Mouse (Mus musculus) myocyte (in vitro differentiated cells): ENCODE data around the gene Svbp. TPM values are rescaled to one million over a fixed set of nuclear protein-coding genes. Genes with fewer than 3 reads are reported as not detected.

Source experiments
- H3K27me3 ChIP-seq: one replicate; pipeline ENCODE4 v1.6.1; 2011; ENCODE audit not compliant: control insufficient read depth, insufficient read depth, insufficient read length
- H3K36me3 ChIP-seq: one replicate; pipeline ENCODE4 v1.6.1; 2011; ENCODE audit not compliant: control insufficient read depth, insufficient read depth
- H3K4me2 ChIP-seq: one replicate; pipeline ENCODE4 v1.6.1; 2011; ENCODE audit warnings: low read depth, control low read depth
- H3K4me3 ChIP-seq: one replicate; pipeline ENCODE4 v1.5.1; 2011; ENCODE audit warnings: mild to moderate bottlenecking, control low read depth, moderate library complexity
- H3K79me2 ChIP-seq: one replicate; pipeline ENCODE4 v1.6.1; 2011; ENCODE audit not compliant: control insufficient read depth, insufficient read depth
- H3ac ChIP-seq: one replicate; pipeline ENCODE4 v1.6.1; 2011; ENCODE audit not compliant: control insufficient read depth, insufficient read length
- CEBPB ChIP-seq: IDR thresholded peaks from 2 replicates; pipeline ENCODE4 v1.6.1; 2011; ENCODE audit warnings: mild to moderate bottlenecking, moderate library complexity; ENCODE audit not compliant: poor library complexity, insufficient read depth, severe bottlenecking
- E2F4 ChIP-seq: IDR thresholded peaks from one replicate; pipeline ENCODE4 v1.6.1; 2011; ENCODE audit warnings: mild to moderate bottlenecking, control low read depth, moderate library complexity; ENCODE audit not compliant: insufficient read depth
- MAX ChIP-seq: IDR thresholded peaks from one replicate; pipeline ENCODE4 v1.6.1; 2011; ENCODE audit warnings: low read depth, mild to moderate bottlenecking, control low read depth
- MYOD1 ChIP-seq, 3 experiments: IDR thresholded peaks; one replicate each; pipeline ENCODE4 v1.6.1; 2011; ENCODE audit warnings: control low read depth in 2 of 3, low read depth in 2 of 3, mild to moderate bottlenecking in 2 of 3, moderate library complexity in 1 of 3; ENCODE audit not compliant: insufficient read length in 2 of 3, control insufficient read depth in 1 of 3
- MYOG ChIP-seq, 3 experiments: IDR thresholded peaks; one replicate each; pipeline ENCODE4 v1.6.1; 2011; ENCODE audit warnings: control low read depth in 2 of 3, low read depth in 2 of 3, mild to moderate bottlenecking in 2 of 3; ENCODE audit not compliant: insufficient read length in 2 of 3, control insufficient read depth in 1 of 3, insufficient read depth in 1 of 3
- POLR2A ChIP-seq: IDR thresholded peaks from one replicate; pipeline ENCODE4 v1.6.1; 2011; ENCODE audit warnings: low read depth, mild to moderate bottlenecking, control low read depth, moderate library complexity; ENCODE audit not compliant: insufficient read length
- POLR2AphosphoS2 ChIP-seq: IDR thresholded peaks from one replicate; pipeline ENCODE4 v1.6.1; 2011; ENCODE audit warnings: low read depth, control low read depth; ENCODE audit not compliant: insufficient read length
- REST ChIP-seq: IDR thresholded peaks from one replicate; pipeline ENCODE4 v1.6.1; 2011; ENCODE audit warnings: mild to moderate bottlenecking, control low read depth, moderate library complexity; ENCODE audit not compliant: insufficient read depth, insufficient read length
- SRF ChIP-seq: IDR thresholded peaks from one replicate; pipeline ENCODE4 v1.6.1; 2011; ENCODE audit warnings: low read depth; ENCODE audit not compliant: control insufficient read depth, insufficient read length
- TCF12 ChIP-seq: IDR thresholded peaks from one replicate; pipeline ENCODE4 v1.6.1; 2011; ENCODE audit warnings: mild to moderate bottlenecking, control low read depth; ENCODE audit not compliant: poor library complexity, insufficient read depth, severe bottlenecking
- TCF3 ChIP-seq: IDR thresholded peaks from one replicate; pipeline ENCODE4 v1.6.1; 2011; ENCODE audit warnings: low read depth, control low read depth; ENCODE audit not compliant: insufficient read length
- USF1 ChIP-seq: IDR thresholded peaks from one replicate; pipeline ENCODE4 v1.6.1; 2011; ENCODE audit warnings: low read depth, mild to moderate bottlenecking, control low read depth, moderate library complexity
- polyA plus RNA-seq: library from polyadenylated mRNA; unstranded; fragments of >200 nt; fragmentation: generic; extraction: Trizol; gene quantifications from one replicate; pipeline ENCODE4 v1.2.1, GENCODE M21; 2012; ENCODE audit warnings: missing spikeins

Svbp gene
- polyA plus RNA-seq, 1 experiment, result 241 TPM

DNA sequence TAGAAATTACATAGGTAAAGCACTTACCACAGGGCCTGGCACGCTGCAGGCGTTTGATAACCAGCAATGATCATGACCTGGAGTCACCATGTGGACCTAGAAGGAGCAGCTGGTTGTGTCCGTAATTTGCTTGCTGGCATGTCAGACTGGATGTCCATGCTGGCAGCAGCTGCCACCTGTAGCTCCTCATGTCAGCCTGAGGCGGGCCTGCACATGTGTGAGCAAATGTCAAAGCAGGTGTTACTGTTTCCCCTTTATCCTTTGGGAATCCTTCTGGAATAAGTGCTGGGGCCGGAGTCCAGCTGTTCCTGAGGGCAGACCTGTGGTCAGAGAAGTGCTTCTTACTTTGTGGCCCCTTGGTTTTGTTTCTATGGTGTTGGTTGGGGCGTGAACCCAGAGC, 3.0 kb downstream of the Svbp start:
- TF ChIP-seq POLR2A (peak; percentile 38), MYOG (IDR thresholded peaks at IDR 0.05; ENCODE audit: control insufficient read depth in 1 of 3, insufficient read depth in 1 of 3, insufficient read length in 2 of 3, low read depth in 2 of 3) (peak; percentile 94 to 99 (median 98)), CEBPB (no peak), TCF12 (peak; percentile 99), TCF3 (peak; percentile 99), MYOD1 (IDR thresholded peaks at IDR 0.05; ENCODE audit: control insufficient read depth in 1 of 3, insufficient read length in 2 of 3, low read depth in 2 of 3) (peak; percentile 97 to 99 (median 98)), REST (no peak), E2F4 (no peak), USF1 (no peak)
- peaks cover 6% of the 10 kb centered on the region for H3K36me3 ChIP-seq
- H3K4me2 ChIP-seq, result peak overlapping the region; percentile 34
- no peak overlapping the region for H3ac ChIP-seq
- H3K27me3 ChIP-seq, result no peaks in the 10 kb centered on the region
- H3K4me3 ChIP-seq, result no peak overlapping the region
- H3K79me2 ChIP-seq, result peaks cover 11% of the 10 kb centered on the region

DNA sequence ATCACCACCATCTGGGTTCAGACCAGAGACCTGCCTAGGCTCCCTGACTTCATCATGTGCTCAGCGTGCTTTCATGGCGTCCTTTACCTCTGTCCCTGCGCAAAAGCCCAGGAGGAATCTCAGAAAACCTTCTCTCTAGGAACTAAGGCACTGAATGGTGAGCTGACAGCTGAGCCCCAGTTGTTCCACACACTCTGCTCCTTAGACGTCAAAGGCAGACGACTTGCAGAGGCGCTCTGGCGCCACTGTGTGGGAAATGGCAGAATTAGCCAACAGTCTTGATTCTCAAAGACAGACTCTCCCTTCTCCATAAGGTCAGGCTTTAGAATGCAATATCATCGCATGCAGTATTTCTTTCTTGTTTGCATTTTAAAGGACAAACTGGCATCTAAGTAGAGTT, 9.6 kb downstream of the Svbp start:
- Histone ChIP-seq H3K4me2 (no peak overlapping the region), H3K36me3 (peaks cover 6% of the 10 kb centered on the region), H3K4me3 (no peak overlapping the region), H3ac (no peak overlapping the region), H3K27me3 (no peaks in the 10 kb centered on the region), H3K79me2 (no peaks in the 10 kb centered on the region)
- TF ChIP-seq MYOD1 (IDR thresholded peaks at IDR 0.05; ENCODE audit: control insufficient read depth in 1 of 3, insufficient read length in 2 of 3, low read depth in 2 of 3), result peak; percentile 61 to 77 (median 74)
- TF ChIP-seq TCF3, result no peak
- peak; percentile 35 to 90 (median 82) for TF ChIP-seq MYOG (IDR thresholded peaks at IDR 0.05; ENCODE audit: control insufficient read depth in 1 of 3, insufficient read depth in 1 of 3, insufficient read length in 2 of 3, low read depth in 2 of 3)

DNA sequence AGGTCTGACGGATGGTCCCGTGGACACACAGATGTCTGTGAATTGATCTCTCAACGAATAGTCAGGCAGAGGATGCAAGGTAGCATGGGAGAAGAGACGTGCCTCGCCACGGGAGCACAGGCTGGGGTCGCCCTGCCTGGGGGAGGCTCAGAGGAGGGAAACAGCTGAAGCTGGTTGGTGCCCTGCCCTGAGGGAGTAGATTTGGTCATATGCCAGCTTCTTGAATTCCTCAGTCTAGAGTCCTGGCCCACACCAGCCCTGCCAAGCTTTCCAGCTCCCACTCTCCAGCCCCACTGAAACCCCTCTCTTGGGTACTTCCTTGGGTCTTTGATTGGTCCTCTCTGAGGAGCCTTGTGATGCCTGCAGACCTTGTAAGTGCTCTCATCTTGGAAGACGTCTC, 21.6 kb downstream of the Svbp start:
- TF ChIP-seq MYOD1 (IDR thresholded peaks at IDR 0.05; ENCODE audit: control insufficient read depth in 1 of 3, insufficient read length in 2 of 3, low read depth in 2 of 3) (no peak), POLR2AphosphoS2 (peak; percentile 25)
- Histone ChIP-seq H3K27me3 (no peaks in the 10 kb centered on the region), H3K36me3 (no peaks in the 10 kb centered on the region), H3K79me2 (no peaks in the 10 kb centered on the region), H3ac (no peak overlapping the region), H3K4me3 (no peak overlapping the region), H3K4me2 (no peak overlapping the region)

DNA sequence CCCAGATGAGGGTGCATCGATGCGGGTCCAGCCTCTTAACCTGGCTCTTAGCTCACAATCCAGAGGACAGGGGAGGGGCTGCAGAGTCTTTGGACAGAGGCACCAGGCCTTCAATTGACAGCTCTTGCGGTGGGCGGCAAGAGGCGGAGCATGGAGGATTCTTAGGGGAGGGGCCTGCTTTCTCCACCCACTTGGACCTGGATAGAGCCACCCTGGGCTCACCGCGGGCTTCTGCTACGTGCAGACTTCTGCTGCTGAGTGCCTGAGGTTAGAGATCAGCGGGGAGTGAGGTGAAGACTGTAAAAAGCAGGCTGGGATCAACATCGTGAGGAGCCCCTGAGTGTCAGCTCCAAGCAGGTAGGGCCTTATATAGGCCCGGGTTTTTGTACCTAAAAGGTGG, 23.1 kb downstream of the Svbp start, which contains the start of gene Tmem269:
Gene Tmem269 (minus strand): TSS at position 49 of the 400 bp plus-strand sequence.
- Histone ChIP-seq H3K4me2 (no peak within 1 kb of the TSS), H3ac (no peak within 1 kb of the TSS), H3K79me2 (no peaks in the 10 kb centered on the region), H3K27me3 (no peaks in the 10 kb centered on the region), H3K4me3 (no peak within 1 kb of the TSS), H3K36me3 (no peaks in the 10 kb centered on the region)
- TF ChIP-seq TCF3 (no peak), MYOD1 (IDR thresholded peaks at IDR 0.05; ENCODE audit: control insufficient read depth in 1 of 3, insufficient read length in 2 of 3, low read depth in 2 of 3) (no peak), MYOG (IDR thresholded peaks at IDR 0.05; ENCODE audit: control insufficient read depth in 1 of 3, insufficient read depth in 1 of 3, insufficient read length in 2 of 3, low read depth in 2 of 3) (no peak), REST (no peak), POLR2A (no peak), USF1 (no peak), MAX (no peak), CEBPB (no peak), E2F4 (no peak), POLR2AphosphoS2 (no peak), TCF12 (no peak), SRF (no peak)

DNA sequence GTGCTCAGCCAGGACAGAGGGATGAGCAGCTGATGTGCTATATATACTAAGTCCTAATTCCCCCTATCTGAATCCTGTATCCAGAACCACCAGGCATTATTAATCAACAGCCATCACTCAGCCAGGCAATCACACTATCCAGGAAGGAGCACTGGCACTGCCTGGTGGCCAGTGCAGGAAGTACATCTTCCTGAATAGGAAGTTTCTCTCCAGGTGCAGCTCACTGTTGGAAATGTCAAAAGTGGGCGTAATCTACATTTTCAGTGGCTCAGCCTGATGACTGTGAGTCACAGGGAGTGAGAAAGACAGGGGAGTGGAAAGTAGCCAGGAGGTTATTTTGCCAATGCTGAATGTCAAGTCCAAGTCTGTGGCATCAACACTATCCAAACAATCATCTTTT, 28.6 kb downstream of the Svbp start:
- TF ChIP-seq CEBPB (no peak), MAX (no peak), POLR2AphosphoS2 (peak; percentile 16)
- Histone ChIP-seq H3K4me3 (no peak overlapping the region), H3K79me2 (no peaks in the 10 kb centered on the region), H3K4me2 (no peak overlapping the region), H3K36me3 (peaks cover 24% of the 10 kb centered on the region), H3K27me3 (no peaks in the 10 kb centered on the region), H3ac (no peak overlapping the region)

DNA sequence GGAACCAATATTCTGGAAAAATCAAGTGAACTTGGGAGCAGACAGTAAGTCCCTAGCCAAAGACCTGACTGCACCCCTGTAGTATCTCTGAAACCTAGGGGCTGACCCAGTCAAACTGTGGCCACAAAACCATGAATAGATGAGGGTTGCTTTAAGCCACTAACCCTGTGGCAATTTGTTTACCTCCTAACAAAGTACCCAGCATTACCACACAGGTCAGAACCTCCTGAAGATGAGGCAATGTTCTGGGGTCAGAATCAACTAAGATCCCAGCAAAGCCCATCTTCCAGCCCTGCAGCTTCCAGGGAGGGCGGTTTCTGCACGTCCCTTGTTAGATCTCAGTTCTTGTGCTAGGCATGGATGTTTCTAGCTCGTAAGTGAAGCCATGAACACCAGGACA, 29.4 kb downstream of the Svbp start:
- Histone ChIP-seq H3ac (no peak overlapping the region), H3K36me3 (peaks cover 24% of the 10 kb centered on the region), H3K4me2 (no peak overlapping the region), H3K27me3 (no peaks in the 10 kb centered on the region), H3K4me3 (no peak overlapping the region), H3K79me2 (no peaks in the 10 kb centered on the region)
- no peak for TF ChIP-seq TCF3
- no peak for TF ChIP-seq POLR2AphosphoS2
- TF ChIP-seq POLR2A, result no peak
- no peak for TF ChIP-seq E2F4
- no peak for TF ChIP-seq USF1
- TF ChIP-seq SRF, result no peak
